Mouse (Mus musculus): ENCODE measurements around the gene Col4a3.

GRCm38 (mm10) chr1:82578320-82578719 lies 8.4 kb upstream of the Col4a3 start:
- no peak for TF ChIP-seq CTCF (IDR thresholded peaks at IDR 0.05; ENCODE audit: low read depth, low read length)
- no peak for TF ChIP-seq EP300 (IDR thresholded peaks at IDR 0.05; ENCODE audit: insufficient read depth, low read depth, low read length)
- no peak for TF ChIP-seq POLR2A (IDR thresholded peaks at IDR 0.05; ENCODE audit: insufficient read depth, low read length)
